Mouse (Mus musculus) heart, postnatal 0 days (tissue): ENCODE measurements at regions not wholly inside any gene's neighbourhood (a gene's known extent, or its start where the extent isn't known, plus 50 kb on each side); places are given as distances from the start of the nearest gene placed in this dataset.
"Not testable (repeated sequence)": the region's sequence is repeated elsewhere in the genome, so short reads cannot be mapped to it uniquely, and the experiment has no call there.

Experiments used
- ATAC-seq: fragments of 200-750 bp; cut with Nextera tagmentation; 2 replicates; pipeline ENCODE4 v1.8.0; 2017; ENCODE audit warnings: low read depth, moderate number of reproducible peaks, moderate library complexity; ENCODE audit not compliant: insufficient read depth
- DNase-seq: peaks from one replicate; pipeline ENCODE4 v3.0.0-alpha.2; 2016; ENCODE audit warnings: low spot score
- H3K27ac ChIP-seq: fragments of 300-500 bp; sonication (generic); 2 replicates; pipeline ENCODE4 v1.5.1; 2014; ENCODE audit warnings: low read depth, mild to moderate bottlenecking
- H3K27me3 ChIP-seq: fragments of 300-500 bp; sonication (generic); 2 replicates; pipeline ENCODE4 v1.6.1; 2014; ENCODE audit warnings: low read length, mixed read lengths; ENCODE audit not compliant: control insufficient read depth, insufficient read depth
- H3K36me3 ChIP-seq: fragments of 300-500 bp; sonication (generic); replicated peaks from 2 replicates; pipeline ENCODE4 v1.6.1; 2014; ENCODE audit warnings: low read length, mixed read lengths; ENCODE audit not compliant: control insufficient read depth, insufficient read depth
- H3K4me1 ChIP-seq: fragments of 300-500 bp; sonication (generic); 2 replicates; pipeline ENCODE4 v1.6.1; 2014; ENCODE audit warnings: antibody characterized with exemption; ENCODE audit not compliant: control insufficient read depth, insufficient read depth
- H3K4me2 ChIP-seq: fragments of 300-500 bp; sonication (generic); 2 replicates; pipeline ENCODE4 v1.6.1; 2014; ENCODE audit warnings: low read depth, mild to moderate bottlenecking, low read length, moderate library complexity
- H3K4me3 ChIP-seq: fragments of 300-500 bp; sonication (generic); 2 replicates; pipeline ENCODE4 v1.5.1; 2014; ENCODE audit warnings: low read depth, low read length
- H3K9ac ChIP-seq: fragments of 300-500 bp; sonication (generic); replicated peaks from 2 replicates; pipeline ENCODE4 v1.6.1; 2014; ENCODE audit warnings: low read depth, low read length, mixed read lengths
- H3K9me3 ChIP-seq: fragments of 300-500 bp; sonication (generic); replicated peaks from 2 replicates; pipeline ENCODE4 v1.6.1; 2016; ENCODE audit warnings: low read length; ENCODE audit not compliant: control insufficient read depth
- CTCF ChIP-seq: IDR thresholded peaks from 2 replicates; pipeline ENCODE4 v1.5.1; 2016; ENCODE audit warnings: antibody characterized with exemption, control low read depth, low read depth
- WGBS: fragments of 180-500 bp; shearing (Covaris S2); extraction: QIAGEN DNeasy Blood & Tissue Kit; methylation state at CpG from one replicate; pipeline ENCODE4 v1.1.7; 2014; 5-methylcytosine and 5-hydroxymethylcytosine counted together

DNA sequence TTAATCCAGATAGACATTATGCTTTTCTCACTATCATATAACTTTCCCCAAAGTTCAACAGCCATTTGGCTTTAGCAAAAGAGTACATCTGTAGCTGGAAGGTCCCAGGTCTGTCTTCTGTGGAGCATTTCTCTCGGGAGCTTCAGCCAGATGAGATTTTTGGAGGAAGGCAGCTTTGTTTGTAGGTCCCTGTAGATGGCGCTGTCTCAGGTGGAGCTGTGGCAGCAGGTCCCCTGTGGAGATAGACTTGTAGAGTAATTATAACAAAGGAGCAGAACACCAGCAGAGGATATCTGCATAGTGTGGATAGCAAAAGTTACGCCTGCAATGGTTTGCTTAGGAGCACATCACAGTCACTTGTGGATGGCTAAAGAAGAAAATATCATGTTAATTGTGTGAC is 97.3 kb downstream of the 1700018G05Rik start:
- peak overlapping the region; percentile 63; the same call in 1 of the 2 replicates for H3K4me2 ChIP-seq
- DNase-seq, H3K36me3 ChIP-seq, H3K9me3 ChIP-seq, H3K9ac ChIP-seq, H3K27me3 ChIP-seq, ATAC-seq, H3K4me1 ChIP-seq, H3K27ac ChIP-seq, H3K4me3 ChIP-seq: not testable (repeated sequence)
- WGBS = 26% methylated on average over 3 of the region's 3 CpGs
- peak; percentile 31 for TF ChIP-seq CTCF

DNA sequence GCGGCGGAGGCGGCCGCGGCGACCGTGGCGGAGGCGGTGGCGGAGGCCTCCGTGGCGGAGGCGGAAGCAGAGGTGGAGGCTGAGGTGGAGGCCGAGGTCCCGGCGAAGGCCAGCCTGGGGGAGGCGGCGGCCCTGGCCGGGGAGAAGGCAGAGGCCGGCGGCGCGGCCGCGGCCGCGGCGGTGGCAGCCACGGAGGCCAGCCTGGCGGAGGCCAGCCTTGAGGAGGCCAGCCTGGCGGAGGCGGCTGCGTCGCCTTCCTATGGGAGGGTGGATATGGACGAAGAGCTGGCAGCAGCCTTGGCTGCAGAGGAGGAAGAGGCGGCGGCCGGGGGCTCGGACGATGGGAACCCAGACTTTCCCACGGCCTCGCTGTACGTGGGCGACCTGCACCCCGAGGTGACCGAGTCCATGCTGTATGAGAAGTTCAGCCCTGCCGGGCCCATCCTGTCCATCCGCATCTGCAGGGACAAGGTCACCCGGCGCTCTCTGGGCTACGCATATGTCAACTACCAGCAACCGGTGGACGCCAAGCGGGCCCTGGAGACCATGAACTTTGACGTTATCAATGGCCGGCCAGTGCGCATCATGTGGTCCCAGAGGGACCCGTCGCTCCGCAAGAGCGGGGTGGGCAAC is 85.4 kb downstream of the 1700018G05Rik start:
- WGBS = no CpG with 5 or more reads among the region's 61 CpGs
- H3K27me3 ChIP-seq, ATAC-seq, H3K4me1 ChIP-seq, H3K9ac ChIP-seq, H3K9me3 ChIP-seq, H3K4me3 ChIP-seq, H3K27ac ChIP-seq, DNase-seq, H3K36me3 ChIP-seq, H3K4me2 ChIP-seq: not testable (repeated sequence)

DNA sequence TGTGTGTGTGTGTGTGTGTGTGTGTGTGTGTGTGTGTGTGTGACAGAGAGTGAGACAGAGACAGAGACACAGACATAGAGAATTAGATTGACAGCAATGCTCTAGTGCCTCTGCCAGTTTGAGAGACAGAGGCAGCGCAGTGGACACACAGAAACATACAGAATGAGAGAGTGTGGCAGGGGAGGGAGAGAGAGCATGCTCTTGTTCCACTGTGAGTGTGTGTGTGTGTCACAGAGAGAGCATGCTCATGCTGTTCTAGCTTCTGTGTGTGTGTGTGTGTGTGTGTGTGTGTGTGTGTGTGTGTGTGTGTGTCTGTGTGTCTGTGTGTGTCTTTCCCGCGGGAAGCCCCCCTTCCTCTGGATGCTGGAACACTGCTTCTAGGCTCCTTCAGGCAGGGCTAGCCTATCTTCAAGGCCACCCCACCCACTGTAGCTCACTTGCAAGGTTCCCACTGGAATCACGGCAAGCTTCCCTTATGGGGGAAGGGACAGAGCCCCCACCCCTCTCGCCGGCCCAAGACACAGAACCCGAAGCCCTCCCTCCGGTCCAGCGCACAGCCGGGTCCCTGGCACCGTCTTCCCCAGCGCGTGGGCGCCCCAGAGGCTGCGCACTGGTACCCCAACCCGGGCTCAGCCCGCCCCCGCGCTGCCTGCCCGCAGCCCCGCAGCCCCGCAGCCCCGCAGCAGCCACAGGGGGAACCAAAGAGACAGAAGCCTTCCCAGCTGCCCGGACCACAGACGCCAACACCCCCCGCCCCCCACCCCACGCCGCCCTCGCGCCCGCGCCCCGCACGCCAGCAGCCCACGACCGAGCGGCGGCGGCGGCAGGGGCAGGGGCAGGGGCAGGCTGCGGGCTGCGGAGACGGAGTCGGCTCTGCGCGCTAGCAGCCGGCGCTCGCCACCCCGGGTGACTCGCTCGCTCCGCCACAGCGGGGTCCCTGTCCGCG is 84.4 kb downstream of the 1700018G05Rik start:
- H3K9me3 ChIP-seq, H3K4me3 ChIP-seq, H3K27me3 ChIP-seq, H3K36me3 ChIP-seq, H3K27ac ChIP-seq, H3K9ac ChIP-seq, DNase-seq, H3K4me1 ChIP-seq, H3K4me2 ChIP-seq: not testable (repeated sequence)
- no CpG with 5 or more reads among the region's 56 CpGs for WGBS
- 0 out of 2 replicates have a peak, but pooled peaks have one; percentile 17 for ATAC-seq

DNA sequence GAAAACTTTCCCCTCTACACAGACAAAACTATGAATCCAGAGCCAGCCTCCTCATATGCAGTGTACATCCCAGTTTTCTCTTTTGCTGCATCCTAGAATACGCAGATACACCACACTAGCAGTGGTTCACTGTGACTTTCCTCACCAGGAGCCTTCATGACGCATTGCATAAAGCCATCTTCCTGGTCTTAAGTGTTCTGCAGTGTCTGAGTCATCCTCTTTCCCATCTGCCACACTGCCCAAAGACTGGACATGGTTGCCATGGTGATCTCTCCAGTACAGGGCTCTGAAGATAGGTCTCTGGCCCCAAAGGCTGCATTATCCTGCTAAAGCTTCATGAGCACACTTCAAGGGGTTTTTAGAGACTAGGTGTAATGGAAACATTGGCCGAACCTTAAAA is 65.8 kb downstream of the 1700018G05Rik start:
- H3K36me3 ChIP-seq, H3K9ac ChIP-seq, H3K27ac ChIP-seq, DNase-seq, H3K4me1 ChIP-seq, H3K4me2 ChIP-seq, H3K9me3 ChIP-seq, ATAC-seq, H3K4me3 ChIP-seq, H3K27me3 ChIP-seq: not testable (repeated sequence)
- WGBS = 75% methylated on average over 1 of the region's 3 CpGs
